Mouse (Mus musculus) common myeloid progenitor, adult 5-6 weeks (primary cell): ENCODE results near the gene Rngtt. TPM values are rescaled to one million over a fixed set of nuclear protein-coding genes. Genes with fewer than 3 reads are reported as not detected.
"Not testable (repeated sequence)": the region's sequence is repeated elsewhere in the genome, so short reads cannot be mapped to it uniquely, and the experiment has no call there.

Source experiments
- ATAC-seq: replicated peaks from 2 replicates; pipeline ENCODE4 v1.8.0; 2016; ENCODE audit warnings: low read depth, mild to moderate bottlenecking, moderate TSS enrichment, inconsistent platforms; ENCODE audit not compliant: poor library complexity, severe bottlenecking
- total RNA-seq: library from RNA; stranded (forward); fragments of 200-1000, 187-1606 nt; gene quantifications from 2 replicates; pipeline ENCODE4 v1.2.3, GENCODE M21; 2017

Gene Rngtt
- total RNA-seq, 1 experiment from 2014 or later, result 46.5 TPM

- ATAC-seq, result no peak
Measured at GRCm38 (mm10) chr4:33307146-33307545, 3.0 kb upstream of the Rngtt start.

DNA sequence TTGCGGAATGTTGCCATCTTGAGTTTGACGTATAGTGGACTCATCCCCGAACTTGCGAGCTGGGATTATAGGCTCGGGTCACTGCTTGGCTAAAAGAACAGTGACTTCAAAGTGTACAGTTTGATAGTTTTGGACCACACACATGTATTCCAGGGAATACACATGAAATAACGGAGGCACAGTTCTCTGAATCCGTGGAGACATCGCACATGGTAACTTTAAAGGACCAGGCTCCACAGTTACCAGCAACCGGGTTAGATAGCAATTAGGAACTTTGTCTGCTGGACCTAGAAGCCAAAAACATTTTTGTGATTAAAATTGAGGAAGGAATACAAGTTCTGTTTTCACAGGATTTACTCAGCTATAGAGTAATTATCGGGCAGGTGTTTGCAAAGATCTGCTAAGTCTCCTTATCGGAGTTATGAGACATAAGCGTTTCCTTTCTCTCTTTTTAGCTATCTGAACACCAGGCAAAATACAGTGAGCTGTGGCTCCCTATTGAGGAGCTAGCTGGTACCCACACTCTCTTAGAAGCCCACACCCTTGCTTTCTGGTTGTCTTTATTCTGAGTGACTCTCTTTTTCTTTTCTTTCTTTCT lies 828 bp downstream of the Rngtt start:
- ATAC-seq, result no peak; the same call in 1 of the 2 replicates

DNA sequence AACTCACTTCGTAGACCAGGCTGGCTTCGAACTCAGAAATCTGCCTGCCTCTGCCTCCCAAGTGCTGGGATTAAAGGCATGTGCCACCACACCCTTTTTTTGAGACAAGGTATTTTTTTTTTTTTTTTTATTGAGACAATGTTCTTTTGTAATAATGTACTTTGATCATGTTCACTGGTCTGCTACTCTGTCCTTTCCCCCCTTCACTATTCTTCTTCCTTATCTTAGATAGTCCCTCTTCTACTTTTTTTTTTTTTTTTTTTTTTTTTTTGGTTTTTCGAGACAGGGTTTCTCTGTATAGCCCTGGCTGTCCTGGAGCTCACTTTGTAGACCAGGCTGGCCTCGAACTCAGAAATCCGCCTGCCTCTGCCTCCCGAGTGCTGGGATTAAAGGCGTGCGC lies 4.0 kb downstream of the Rngtt start:
- ATAC-seq, result not testable (repeated sequence)

- no peak for ATAC-seq
Measured at GRCm38 (mm10) chr4:33315840-33316239, 5.7 kb downstream of the Rngtt start.

DNA sequence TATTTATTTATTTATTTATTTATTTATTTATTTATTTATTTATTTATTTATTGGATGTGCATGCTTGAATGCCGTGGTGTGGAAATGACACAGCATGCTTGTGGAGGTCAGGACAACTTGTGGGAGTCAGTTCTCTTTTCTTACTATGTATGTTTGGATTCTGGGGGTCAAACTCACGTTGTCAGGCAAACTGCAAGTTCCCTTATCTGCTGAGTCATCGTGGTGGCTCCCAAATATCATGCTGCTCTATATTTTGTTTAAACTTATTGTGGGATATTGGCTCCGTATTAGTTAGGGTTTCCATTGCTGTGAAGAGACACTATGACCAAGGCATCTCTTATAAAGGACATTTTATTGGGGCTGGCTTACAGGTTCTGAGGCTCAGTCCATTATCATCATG lies 21.0 kb downstream of the Rngtt start:
- ATAC-seq, result peak; percentile 58; the same call in 1 of the 2 replicates

GRCm38 (mm10) chr4:33332956-33333455 lies 22.9 kb downstream of the Rngtt start:
- no peak for ATAC-seq

- ATAC-seq, result 0 out of 2 replicates have a peak, but pooled peaks have one; percentile 39
Measured at GRCm38 (mm10) chr4:33337999-33338398, 27.9 kb downstream of the Rngtt start.

DNA sequence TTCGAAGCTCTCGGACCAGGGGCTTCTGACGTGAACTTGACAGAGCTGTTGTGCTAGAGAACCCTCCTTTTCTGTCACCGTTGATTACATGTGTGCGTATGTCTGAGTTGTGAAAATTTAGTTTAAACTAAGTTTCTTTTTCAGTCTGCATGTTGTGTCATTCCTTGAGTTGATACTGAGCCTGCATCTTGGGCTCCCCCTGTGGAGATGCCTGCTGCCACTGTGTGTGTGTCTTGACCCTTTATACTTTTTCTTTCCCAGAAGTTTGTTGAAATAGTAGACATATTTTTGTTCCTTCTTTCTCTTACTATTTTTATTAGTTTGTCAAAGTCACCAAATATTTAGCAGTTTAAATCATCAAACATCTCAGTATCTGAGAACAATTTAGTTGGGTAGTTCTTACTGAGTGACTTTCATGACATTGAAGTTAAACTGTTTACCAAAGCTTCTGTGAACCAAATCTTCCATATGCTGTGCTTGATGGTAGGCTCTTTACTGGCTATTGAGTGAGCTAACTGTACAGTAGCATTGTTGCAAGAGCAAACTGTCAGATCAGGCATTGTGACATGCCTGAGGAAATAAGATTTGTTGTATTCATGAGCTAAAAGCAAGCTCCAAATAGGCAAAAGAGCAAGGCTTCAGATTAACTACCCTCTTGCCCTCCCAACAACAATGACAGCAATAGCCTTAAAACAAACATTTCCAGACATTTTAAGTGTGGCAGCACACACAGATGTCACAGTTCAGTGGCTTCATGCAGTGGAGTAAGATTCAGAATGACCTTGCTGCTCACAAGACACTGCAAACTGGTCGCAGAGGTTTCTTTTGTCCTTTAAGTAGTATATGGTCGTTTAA lies 33.0 kb downstream of the Rngtt start:
- ATAC-seq, result no peak

DNA sequence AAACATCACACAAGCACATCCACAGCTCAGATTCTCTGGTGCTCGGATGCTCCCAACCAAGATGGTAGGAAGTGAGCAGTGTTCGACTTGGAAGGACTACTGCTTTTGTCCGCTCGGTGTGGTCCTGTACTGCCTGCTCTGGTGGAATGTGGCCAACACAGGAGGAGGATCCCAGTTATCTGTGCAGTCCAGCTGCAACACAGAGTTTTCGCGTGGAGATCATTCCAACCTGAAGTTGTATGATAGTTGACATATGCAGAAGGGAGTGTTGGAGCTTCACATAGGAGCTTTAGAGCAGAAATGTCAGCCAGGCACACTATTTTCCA lies 33.6 kb downstream of the Rngtt start:
- ATAC-seq, result peak; percentile 62; the same call in 1 of the 2 replicates

DNA sequence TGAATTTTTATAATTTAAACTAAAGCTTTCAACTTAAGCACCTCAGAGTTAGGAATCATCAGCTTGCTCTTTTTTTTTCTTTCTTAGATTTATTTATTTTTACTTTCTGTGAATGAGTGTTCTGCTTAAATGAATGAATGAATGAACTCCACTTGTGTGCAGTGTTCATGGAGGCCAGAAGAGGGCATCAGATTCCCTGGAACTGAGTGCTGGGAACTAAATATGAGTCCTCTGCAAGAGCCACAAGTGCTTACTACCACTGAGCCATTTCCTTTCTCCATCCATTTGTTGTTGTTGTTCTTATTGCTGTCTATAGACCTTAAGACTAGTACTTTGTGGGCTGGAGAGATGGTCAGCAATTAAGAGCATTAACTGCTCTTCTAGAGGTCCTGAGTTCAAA lies 53.3 kb downstream of the Rngtt start:
- no peak for ATAC-seq

- ATAC-seq, result no peak
Measured at GRCm38 (mm10) chr4:33374916-33375315, 64.8 kb downstream of the Rngtt start.

DNA sequence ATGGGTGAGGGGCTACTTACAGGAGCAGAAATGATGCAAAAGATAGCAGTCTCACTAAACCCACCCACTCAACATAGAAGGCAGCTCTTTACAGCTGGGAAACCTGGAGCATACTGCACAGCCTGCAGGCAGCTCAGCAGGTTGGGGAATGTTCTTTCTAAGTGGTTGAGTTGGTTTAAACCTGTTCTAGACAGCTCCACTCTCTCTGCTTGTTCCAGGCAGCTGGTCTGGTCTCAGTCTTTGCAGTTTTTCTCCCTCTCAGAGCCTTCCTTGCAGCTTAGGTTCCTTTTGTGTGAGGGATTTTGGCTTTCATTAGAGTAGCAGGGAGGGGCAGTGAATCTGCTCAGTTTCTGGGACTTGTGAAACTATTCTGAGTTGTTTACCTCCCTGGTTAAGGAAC lies 67.5 kb downstream of the Rngtt start:
- no peak for ATAC-seq

- peak; percentile 47; the same call in 1 of the 2 replicates for ATAC-seq
Measured at GRCm38 (mm10) chr4:33378894-33379293, 68.8 kb downstream of the Rngtt start.

GRCm38 (mm10) chr4:33388899-33389298 lies 78.8 kb downstream of the Rngtt start:
- ATAC-seq, result no peak

DNA sequence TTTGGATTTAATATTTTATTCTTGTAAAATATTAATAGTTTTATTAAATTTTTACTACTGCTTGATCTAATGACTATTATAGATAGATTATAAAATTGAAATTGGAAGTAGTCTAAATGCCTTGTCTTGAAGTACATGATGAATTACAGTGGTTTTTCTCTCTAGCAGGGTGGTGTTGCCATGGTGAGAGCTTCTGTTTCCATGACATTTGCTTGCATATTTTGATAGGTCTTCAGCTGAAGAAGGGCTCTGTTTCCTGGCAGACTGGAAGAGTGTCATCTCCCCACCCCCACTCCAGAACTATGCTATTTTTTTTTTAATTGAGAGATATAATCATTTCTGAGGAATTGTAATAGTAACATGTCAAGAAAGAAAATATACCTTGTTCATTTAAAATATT lies 80.5 kb downstream of the Rngtt start:
- 0 out of 2 replicates have a peak, but pooled peaks have one; percentile 36 for ATAC-seq

- ATAC-seq, result no peak
Measured at GRCm38 (mm10) chr4:33393437-33393836, 83.3 kb downstream of the Rngtt start.

DNA sequence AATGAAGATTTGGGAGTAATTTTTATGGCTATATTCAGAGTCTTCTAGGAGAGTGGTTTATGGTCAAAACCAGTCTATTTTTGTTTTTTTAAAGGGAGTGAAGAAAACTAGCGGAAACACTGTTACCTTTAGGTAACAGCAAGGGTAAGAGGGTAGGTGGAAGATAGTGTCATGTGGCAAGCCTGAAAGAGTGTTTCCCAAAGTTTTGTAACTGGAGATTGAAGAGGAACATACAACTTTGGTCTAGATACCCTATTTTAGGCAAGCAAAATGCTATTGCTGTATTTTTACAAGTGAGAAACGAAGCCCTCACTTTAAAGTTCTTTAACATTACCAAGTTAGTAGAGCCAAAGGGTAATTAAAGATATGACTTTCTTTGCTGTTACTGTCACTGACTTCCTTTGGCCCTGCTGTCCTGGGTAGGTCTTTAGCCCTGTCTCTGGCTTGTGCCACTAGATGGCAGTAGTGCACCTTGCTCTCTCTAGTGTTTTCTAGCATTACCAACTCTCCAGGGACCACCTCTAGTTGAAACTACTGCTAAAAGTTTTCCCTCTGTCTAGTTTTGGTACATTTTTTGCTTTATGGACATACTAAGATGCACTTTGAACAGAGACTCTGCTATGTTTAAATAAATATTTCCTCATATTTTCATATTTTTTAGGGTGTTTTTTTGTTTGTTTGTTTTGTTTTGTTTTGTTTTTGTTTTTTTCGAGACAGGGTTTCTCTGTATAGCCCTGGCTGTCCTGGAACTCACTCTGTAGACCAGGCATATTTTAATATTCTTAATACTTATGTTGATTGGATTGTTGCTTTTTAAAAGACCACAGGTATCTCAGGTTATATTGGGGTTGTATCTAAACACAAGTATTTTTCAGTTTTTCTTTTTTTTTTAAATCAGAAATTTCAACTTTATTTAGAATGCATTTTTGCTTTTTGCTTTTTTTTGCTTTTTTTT lies 86.4 kb downstream of the Rngtt start:
- ATAC-seq, result peak; percentile 97

DNA sequence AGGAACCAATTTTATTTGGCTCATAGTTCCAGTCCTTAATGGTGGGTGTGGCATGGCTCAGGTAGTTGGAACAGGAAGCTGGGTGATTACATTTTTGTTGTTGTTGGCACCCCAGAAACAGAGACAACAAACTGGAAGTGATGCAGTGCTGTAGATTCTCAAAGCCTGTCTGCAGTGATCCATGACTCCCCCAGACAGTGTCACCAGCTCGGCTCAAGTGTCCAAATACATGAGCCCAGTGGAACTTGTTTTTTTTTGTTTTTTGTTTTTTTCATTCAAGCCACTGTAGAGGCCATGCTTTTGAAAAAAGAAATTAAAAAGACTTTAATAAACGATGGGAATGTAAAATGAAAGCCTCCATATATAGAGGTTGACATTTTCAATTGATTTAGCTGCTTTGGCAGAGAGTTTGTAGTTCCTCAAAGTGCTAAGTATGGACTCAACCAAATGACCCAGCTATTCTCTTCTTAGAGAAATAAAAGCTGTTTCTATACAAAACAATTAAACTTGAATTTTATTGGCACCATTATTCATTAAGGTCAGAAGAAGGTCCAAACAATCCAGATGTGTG lies 95.7 kb downstream of the Rngtt start:
- no peak for ATAC-seq

- no peak for ATAC-seq
Measured at GRCm38 (mm10) chr4:33413791-33414190, 103.7 kb downstream of the Rngtt start.

GRCm38 (mm10) chr4:33414781-33415180 lies 104.7 kb downstream of the Rngtt start:
- no peak for ATAC-seq
